9 mouse cellular contexts compared by ENCODE assay signal in genomic region chr8:71700493-71701269, GRCm38 (mm10). TPM values are rescaled to one million over a fixed set of nuclear protein-coding genes. Genes with fewer than 3 reads are reported as not detected.
DNase-seq lines count a peak whose midpoint lies in the region; ATAC-seq and TF ChIP-seq lines count a peak whose summit lies in the region.
"Had no signal": no experiment of that assay in that cellular context is flagged by ENCODE, and none has a peak within 500 bp of the region (broad histone marks: within the 10 kb centered on the region; RNA-seq: fewer than 3 reads in every experiment).

No protein-coding gene starts in this region.

- no peak for DNase-seq in layer of hippocampus, adult 2 months (ENCODE audit: low spot score in 2 of 2)
- DNase-seq in layer of hippocampus, adult 8-10 months (ENCODE audit: low spot score in 2 of 2), result no peak
- peak; percentile 47 to 61 for DNase-seq in kidney, postnatal 4 days
- DNase-seq in adrenal gland, adult 18-20 months (ENCODE audit: low spot score in 2 of 2), result no peak
- DNase-seq in layer of hippocampus, postnatal 14 days (ENCODE audit: low spot score in 2 of 2), result no peak
- DNase-seq in c-Kit-positive CD71-positive TER-119-positive erythroid progenitor cells, embryonic 14.5 days (ENCODE audit: low spot score), result no peak

- no peaks in the 10 kb centered on the region for H3K9me3 ChIP-seq in heart, embryonic 12.5 days (replicated peaks)

- no peak for TF ChIP-seq CTCF in layer of hippocampus, adult 2 months (conservative IDR thresholded peaks at IDR 0.05)

- peaks cover 19% of the 10 kb centered on the region for H3K4me1 ChIP-seq in heart, embryonic 12.5 days (replicated peaks)

- peak overlapping the region; percentile 65 for H3K4me2 ChIP-seq in heart, embryonic 12.5 days

- H3K4me3 ChIP-seq in layer of hippocampus, adult 2 months, result peak overlapping the region; percentile 44
- peak overlapping the region; percentile 42 for H3K4me3 ChIP-seq in heart, embryonic 12.5 days

- WGBS in heart, embryonic 12.5 days, result 5% methylated on average over 29 of the region's 29 CpGs

- peak; percentile 27; the same call in 1 of the 2 replicates for ATAC-seq in heart, embryonic 12.5 days (ENCODE audit: insufficient number of reproducible peaks, low FRiP score)
- ATAC-seq in megakaryocyte progenitor cell, adult 5-6 weeks (replicated peaks; ENCODE audit: poor library complexity), result peak; percentile 16; the same call in 1 of the 2 replicates

- no peak overlapping the region for H3K27ac ChIP-seq in layer of hippocampus, adult 2 months
- H3K27ac ChIP-seq in heart, embryonic 12.5 days (ENCODE audit: poor library complexity, severe bottlenecking), result no peak overlapping the region

- no peaks in the 10 kb centered on the region for H3K36me3 ChIP-seq in heart, embryonic 12.5 days

- peaks cover 83% of the 10 kb centered on the region for H3K27me3 ChIP-seq in heart, embryonic 12.5 days (replicated peaks)

- H3K9ac ChIP-seq in heart, embryonic 12.5 days, result 0 out of 2 replicates have a peak overlapping the region, but pooled peaks have one; percentile 48

RNA-seq across cellular contexts. Expression of gene B3gnt3, which starts 0.9 kb away (rescaled TPM):
- under 1 TPM; 0.72 to 0.81 TPM for total RNA-seq in layer of hippocampus, adult 2 months (2021)
- total RNA-seq in layer of hippocampus, adult 8-10 months (2022), result under 1 TPM; 0.47 to 0.93 (median 0.56) TPM
- 3.4 and 3.7 TPM in 2 replicates for polyA plus RNA-seq in heart, embryonic 12.5 days (2016; fragmentation: Nextera tagmentation; extraction: Ambion mirVana)
- total RNA-seq in megakaryocyte progenitor cell, adult 5-6 weeks (2015), result 0.15 and 0.54 TPM in 2 replicates
- total RNA-seq in megakaryocyte progenitor cell, adult 5-6 weeks (2017), result 0.12 and 0.34 TPM in 2 replicates
- total RNA-seq in adrenal gland, adult 18-20 months (2021), result 1 to 10 TPM; 3.5 to 4.3 TPM
- total RNA-seq in layer of hippocampus, postnatal 14 days (2021), result under 1 TPM; 0.23 to 0.48 TPM

RNA-seq across cellular contexts. Expression of gene Insl3, which starts 11.7 kb away (rescaled TPM):
- total RNA-seq in layer of hippocampus, adult 2 months (2021), result 1 to 10 TPM in 1 of 2 experiments, not detected in 1; 2.1 TPM
- total RNA-seq in layer of hippocampus, adult 8-10 months (2022), result 1 to 10 TPM; 2.1 to 6.9 (median 2.6) TPM
- polyA plus RNA-seq in heart, embryonic 12.5 days (2016; fragmentation: Nextera tagmentation; extraction: Ambion mirVana), result 2.0 and 2.4 TPM in 2 replicates
- total RNA-seq in megakaryocyte progenitor cell, adult 5-6 weeks (2015), result 7.1 and 7.2 TPM in 2 replicates
- total RNA-seq in megakaryocyte progenitor cell, adult 5-6 weeks (2017), result 1.2 and 1.8 TPM in 2 replicates
- total RNA-seq in adrenal gland, adult 18-20 months (2021), result 1 to 10 TPM; 4.3 to 5.6 TPM
- 1 to 10 TPM; 2.6 to 3.0 TPM for total RNA-seq in layer of hippocampus, postnatal 14 days (2021)

RNA-seq across cellular contexts. Expression of gene Jak3, which starts 24.6 kb away (rescaled TPM):
- total RNA-seq in layer of hippocampus, adult 2 months (2021), result 1 to 10 TPM; 5.3 TPM
- 10 to 100 TPM in 1 of 4 experiments, 1 to 10 TPM in 3; 4.6 to 10.5 (median 7.9) TPM for total RNA-seq in layer of hippocampus, adult 8-10 months (2022)
- polyA plus RNA-seq in heart, embryonic 12.5 days (2016; fragmentation: Nextera tagmentation; extraction: Ambion mirVana), result 10.6 and 11.8 TPM in 2 replicates
- 9.3 and 11.8 TPM in 2 replicates for total RNA-seq in megakaryocyte progenitor cell, adult 5-6 weeks (2015)
- total RNA-seq in megakaryocyte progenitor cell, adult 5-6 weeks (2017), result 7.7 and 9.9 TPM in 2 replicates
- total RNA-seq in adrenal gland, adult 18-20 months (2021), result 10 to 100 TPM; 11.6 to 17.3 TPM
- 1 to 10 TPM; 7.1 to 7.7 TPM for total RNA-seq in layer of hippocampus, postnatal 14 days (2021)

RNA-seq across cellular contexts. Expression of gene Fcho1, which starts 24.8 kb away (rescaled TPM):
- total RNA-seq in layer of hippocampus, adult 2 months (2021), result 100 to 1,000 TPM; 101 to 112 TPM
- 100 to 1,000 TPM in 3 of 4 experiments, 10 to 100 TPM in 1; 92.1 to 120 (median 112) TPM for total RNA-seq in layer of hippocampus, adult 8-10 months (2022)
- 1.6 and 2.1 TPM in 2 replicates for polyA plus RNA-seq in heart, embryonic 12.5 days (2016; fragmentation: Nextera tagmentation; extraction: Ambion mirVana)
- 49.8 and 51.5 TPM in 2 replicates for total RNA-seq in megakaryocyte progenitor cell, adult 5-6 weeks (2015)
- 83.6 and 91.1 TPM in 2 replicates for total RNA-seq in megakaryocyte progenitor cell, adult 5-6 weeks (2017)
- total RNA-seq in adrenal gland, adult 18-20 months (2021), result 1 to 10 TPM; 1.9 to 2.3 TPM
- 10 to 100 TPM; 83.1 to 86.4 TPM for total RNA-seq in layer of hippocampus, postnatal 14 days (2021)

RNA-seq across cellular contexts. Expression of gene Unc13a, which starts 29.1 kb away (rescaled TPM):
- 100 to 1,000 TPM; 263 to 264 TPM for total RNA-seq in layer of hippocampus, adult 2 months (2021)
- total RNA-seq in layer of hippocampus, adult 8-10 months (2022), result 100 to 1,000 TPM; 219 to 265 (median 239) TPM
- polyA plus RNA-seq in heart, embryonic 12.5 days (2016; fragmentation: Nextera tagmentation; extraction: Ambion mirVana), result 0.47 and 0.64 TPM in 2 replicates
- total RNA-seq in megakaryocyte progenitor cell, adult 5-6 weeks (2015), result 0.64 and 1.8 TPM in 2 replicates
- total RNA-seq in megakaryocyte progenitor cell, adult 5-6 weeks (2017), result 0.79 and 0.98 TPM in 2 replicates
- total RNA-seq in adrenal gland, adult 18-20 months (2021), result 1 to 10 TPM; 5.9 to 7.9 TPM
- total RNA-seq in layer of hippocampus, postnatal 14 days (2021), result 100 to 1,000 TPM; 268 to 281 TPM
- total RNA-seq: gastrocnemius, postnatal 36 days had no signal

Comparison
In these comparisons a context has a peak if more than half of its experiments do, and no peak if none do; other contexts are left out.
1. DNase-seq: peak in kidney, postnatal 4 days (2 of 2); none in layer of hippocampus, adult 2 months (0 of 2), layer of hippocampus, adult 8-10 months (0 of 2), adrenal gland, adult 18-20 months (0 of 2), layer of hippocampus, postnatal 14 days (0 of 2) and c-Kit-positive CD71-positive TER-119-positive erythroid progenitor cells, embryonic 14.5 days (single experiment).